Mouse (Mus musculus) v-Abl transformed pro-B cells (cell line): ENCODE measurements around the gene Ndufs7.

Source experiments
- in situ Hi-C, 2 experiments: fragments of 400-800 bp; cut with MboI; formaldehyde crosslinking; loops; one replicate each; pipeline ENCODE4 v1.15.1; 2025; ENCODE audit not compliant: unreplicated experiment in 2 of 2

Gene Ndufs7

GRCm38 (mm10) chr10:80285222-80286070 is 36.5 kb downstream of the Ndufs7 start:
- in situ Hi-C loops = no loop called here

- in situ Hi-C loops = no loop called here
Measured at GRCm38 (mm10) chr10:80288097-80288496, 39.2 kb downstream of the Ndufs7 start.

GRCm38 (mm10) chr10:80288657-80289056 is 39.7 kb downstream of the Ndufs7 start:
- in situ Hi-C loops = no loop called here

- in situ Hi-C loops = loop anchor here in 1 of 2 experiments (10.0 kb wide), 1 partner anchor 52 kb away; the partner anchor contains the start of gene Adamtsl5
Measured at GRCm38 (mm10) chr10:80292251-80293146, 43.6 kb downstream of the Ndufs7 start, which contains the start of gene Rps15. TSS of gene Rps15 (plus strand) at chr10:80292453.

GRCm38 (mm10) chr10:80293325-80293724 is 44.4 kb downstream of the Ndufs7 start:
- in situ Hi-C loops = loop anchor here in 1 of 2 experiments (10.0 kb wide), 1 partner anchor 51 kb away; the partner anchor contains the start of gene Adamtsl5

GRCm38 (mm10) chr10:80294311-80294710 is 45.4 kb downstream of the Ndufs7 start:
- in situ Hi-C loops = loop anchor here in 1 of 2 experiments (10.0 kb wide), 1 partner anchor 50 kb away; the partner anchor contains the start of gene Adamtsl5

GRCm38 (mm10) chr10:80294788-80295303 is 45.9 kb downstream of the Ndufs7 start:
- in situ Hi-C loops = loop anchor here in 1 of 2 experiments (10.0 kb wide), 1 partner anchor 50 kb away; the partner anchor contains the start of gene Adamtsl5

- in situ Hi-C loops = loop anchor here in 1 of 2 experiments (10.0 kb wide), 1 partner anchor 49 kb away; the partner anchor contains the start of gene Adamtsl5
Measured at GRCm38 (mm10) chr10:80295618-80296425, 46.9 kb downstream of the Ndufs7 start, which contains the start of gene Apc2. TSS of gene Apc2 (plus strand) at chr10:80295977.

- in situ Hi-C loops = loop anchor here in 1 of 2 experiments (10.0 kb wide), 1 partner anchor 48 kb away; the partner anchor contains the start of gene Adamtsl5
Measured at GRCm38 (mm10) chr10:80296824-80297223, 47.9 kb downstream of the Ndufs7 start.

GRCm38 (mm10) chr10:80297526-80298133 is 48.7 kb downstream of the Ndufs7 start:
- in situ Hi-C loops = loop anchor here in 1 of 2 experiments (10.0 kb wide), 1 partner anchor 47 kb away; the partner anchor contains the start of gene Adamtsl5

- in situ Hi-C loops = loop anchor here in 1 of 2 experiments (10.0 kb wide), 1 partner anchor 46 kb away; the partner anchor contains the start of gene Adamtsl5
Measured at GRCm38 (mm10) chr10:80298571-80299281, 49.8 kb downstream of the Ndufs7 start.

- in situ Hi-C loops = loop anchor here in 1 of 2 experiments (10.0 kb wide), 1 partner anchor 46 kb away; the partner anchor contains the start of gene Adamtsl5
Measured at GRCm38 (mm10) chr10:80299301-80299700, 50.4 kb downstream of the Ndufs7 start.

GRCm38 (mm10) chr10:80299824-80300223 is 50.9 kb downstream of the Ndufs7 start:
- in situ Hi-C loops = loop anchor here in 1 of 2 experiments (10.0 kb wide), 1 partner anchor 45 kb away; the partner anchor contains the start of gene Adamtsl5

GRCm38 (mm10) chr10:80300672-80301181 is 51.8 kb downstream of the Ndufs7 start:
- in situ Hi-C loops = no loop called here

GRCm38 (mm10) chr10:80301256-80302081 is 52.5 kb downstream of the Ndufs7 start:
- in situ Hi-C loops = no loop called here

GRCm38 (mm10) chr10:80302082-80302355 is 53.1 kb downstream of the Ndufs7 start:
- in situ Hi-C loops = no loop called here

GRCm38 (mm10) chr10:80302471-80302881 is 53.6 kb downstream of the Ndufs7 start:
- in situ Hi-C loops = no loop called here
